Mouse (Mus musculus): ENCODE data around the gene Smndc1.
A peak's percentile ranks its signal among the peaks of the same experiment; 100 is the strongest.

The Smndc1 gene

DNA sequence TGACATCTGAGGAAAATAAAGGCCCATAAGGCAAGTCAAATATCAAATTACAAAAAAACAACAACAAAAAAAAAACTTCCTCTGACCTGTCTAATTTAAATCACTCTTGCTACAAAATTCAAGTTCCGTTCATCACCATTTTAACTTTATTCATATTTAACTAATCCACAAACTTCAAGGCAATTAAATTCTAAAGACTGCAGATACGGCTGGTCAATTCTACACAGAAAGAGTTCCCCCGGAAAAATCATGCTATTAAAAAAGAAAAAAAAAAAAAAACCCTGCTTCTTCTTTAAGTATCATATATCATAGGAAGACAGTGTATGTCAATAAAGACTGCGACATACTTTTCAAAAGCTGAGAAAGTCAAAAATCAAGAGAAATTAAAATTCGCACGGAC, 961 bp downstream of the Smndc1 start:
- DNase-seq (ENCODE audit: extremely low spot score, low spot score) = no peak

DNA sequence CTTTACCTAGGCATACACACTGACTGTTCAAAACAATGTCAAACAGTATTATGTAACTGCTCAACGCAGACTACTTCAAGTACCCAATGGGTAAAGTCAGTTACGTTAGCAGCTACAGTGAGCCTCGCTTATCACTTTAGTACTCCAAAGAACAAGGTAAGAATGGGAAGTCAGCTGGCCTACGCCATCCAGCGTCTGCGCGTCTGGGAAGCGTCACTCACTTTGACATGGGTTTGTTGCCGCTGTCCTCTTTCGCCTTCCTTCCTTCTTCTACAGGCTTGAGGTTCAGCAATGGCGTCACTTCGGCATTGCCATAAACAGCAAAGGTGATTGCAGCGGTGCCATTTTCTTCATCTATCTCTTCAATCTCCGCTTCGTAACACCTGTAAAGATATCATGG, 7.0 kb downstream of the Smndc1 start:
- no peak for DNase-seq (ENCODE audit: extremely low spot score, low spot score)

DNA sequence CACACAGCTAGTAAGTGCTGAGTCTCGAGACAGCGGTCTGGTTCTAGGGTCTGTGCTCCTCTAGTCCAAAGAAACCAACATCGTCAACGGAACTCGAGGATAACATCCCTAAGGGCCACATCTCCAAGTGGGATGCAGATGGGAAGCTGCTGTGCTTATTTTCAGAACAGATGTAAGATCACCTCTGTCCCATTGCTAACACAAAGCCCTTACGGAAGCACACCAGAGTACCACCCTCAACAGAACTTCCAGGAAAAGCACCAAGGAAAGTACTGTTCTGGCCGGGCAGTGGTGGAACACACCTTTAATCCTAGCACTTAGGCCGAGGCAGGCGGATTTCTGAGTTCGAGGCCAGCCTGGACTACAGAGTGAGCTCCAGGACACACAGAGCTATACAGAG, 12.0 kb downstream of the Smndc1 start:
- no peak for DNase-seq (ENCODE audit: extremely low spot score, low spot score)

DNA sequence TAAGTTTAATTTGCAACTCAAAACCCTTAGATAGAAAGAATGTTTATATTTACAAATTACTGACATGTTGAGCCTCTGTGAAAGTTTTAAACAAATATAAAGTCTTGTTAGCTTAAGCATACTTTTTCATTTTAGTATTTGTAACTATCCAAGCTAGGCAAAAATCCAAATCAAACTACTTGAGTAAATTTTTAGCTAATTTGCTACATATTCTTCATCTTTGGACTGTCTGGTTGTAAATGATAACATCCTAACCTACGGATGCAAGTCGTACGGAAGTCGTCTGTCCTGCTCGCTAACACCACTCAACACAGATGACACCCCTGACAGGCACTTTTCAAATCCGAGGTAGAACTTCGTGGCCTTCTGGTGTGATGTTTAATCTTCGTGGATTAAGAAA, 12.7 kb downstream of the Smndc1 start:
- no peak for DNase-seq (ENCODE audit: extremely low spot score, low spot score)

DNA sequence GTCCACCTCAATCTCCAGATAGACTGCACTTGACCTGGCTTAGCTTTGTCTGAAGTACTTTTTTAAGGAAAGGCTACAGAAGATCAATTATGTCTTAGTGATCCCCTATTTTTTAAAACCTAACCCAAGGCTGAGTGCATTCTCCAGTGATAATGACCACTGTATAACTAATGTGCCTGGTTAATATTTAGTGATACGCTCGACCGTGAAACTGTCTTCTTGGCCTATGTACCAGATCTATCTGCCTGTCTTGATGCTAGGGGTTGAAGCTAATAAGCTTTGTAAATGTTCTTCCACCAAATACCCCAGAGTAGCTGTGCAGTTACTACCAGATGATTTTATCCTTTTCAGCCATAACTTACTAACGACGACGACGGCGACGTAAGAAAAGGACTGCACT, 14.6 kb downstream of the Smndc1 start:
- no peak for DNase-seq (ENCODE audit: extremely low spot score, low spot score)

DNA sequence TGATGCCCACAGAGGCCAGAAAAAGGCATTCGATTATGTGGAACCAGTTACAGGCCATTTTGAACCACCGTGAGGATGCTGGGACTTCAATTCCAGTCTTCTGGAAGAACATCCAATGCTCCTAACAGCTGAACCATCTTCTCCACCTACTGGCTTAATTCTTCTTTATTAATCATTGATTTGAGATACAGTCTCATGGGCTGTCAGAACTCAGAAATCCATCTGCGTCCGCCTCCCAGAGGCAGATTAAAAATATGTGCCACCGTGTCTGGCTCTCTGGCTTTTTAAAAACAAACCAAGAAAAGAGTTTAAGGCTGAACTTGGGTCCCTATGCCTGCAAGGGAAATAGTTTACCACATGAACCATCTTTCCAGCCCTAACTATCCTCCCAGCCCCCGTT, 15.1 kb downstream of the Smndc1 start:
- no peak for DNase-seq (ENCODE audit: extremely low spot score, low spot score)

DNA sequence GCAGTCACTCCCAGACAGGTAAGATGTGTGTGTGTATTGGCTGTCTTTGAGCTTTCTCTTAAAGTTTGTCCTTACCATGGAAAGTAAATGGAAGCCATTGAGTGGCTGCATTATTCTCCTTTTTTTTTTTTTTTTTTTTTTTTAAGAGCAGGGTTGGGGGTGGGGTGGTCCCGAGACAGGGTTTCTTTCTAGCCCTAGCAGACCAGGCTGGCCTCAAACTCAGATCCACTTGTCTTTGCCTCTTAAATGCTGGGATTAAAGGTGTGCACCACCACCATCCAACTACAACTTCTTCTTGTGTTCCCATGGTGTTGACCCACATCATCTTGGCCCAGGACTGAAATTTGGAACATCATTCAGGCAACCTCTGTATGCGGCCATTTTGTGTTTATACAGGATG, 16.8 kb downstream of the Smndc1 start:
- DNase-seq (ENCODE audit: extremely low spot score, low spot score) = no peak

DNA sequence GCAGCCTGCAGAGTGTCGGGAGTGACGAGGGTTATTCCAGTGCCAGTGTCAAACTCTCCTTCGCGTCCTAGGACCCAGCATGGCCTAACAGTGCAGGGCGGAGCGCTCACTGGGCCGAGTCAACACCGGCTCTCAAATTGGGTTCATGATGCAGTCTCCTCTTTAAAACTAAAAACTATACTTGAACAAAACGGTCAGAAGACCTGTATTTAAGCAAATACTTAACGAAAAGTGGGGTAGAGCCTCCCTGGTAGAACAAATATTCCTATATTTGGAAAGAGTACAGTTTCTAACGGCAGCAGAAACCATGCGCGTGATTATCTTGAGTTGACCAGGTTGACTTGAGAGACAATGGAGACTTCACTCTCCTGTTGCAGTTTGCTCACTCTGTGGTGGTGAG, 18.7 kb downstream of the Smndc1 start, which contains the start of gene Gm10197:
TSS of gene Gm10197 (minus strand) at position 101 of the 400 bp plus-strand sequence.
- DNase-seq (ENCODE audit: extremely low spot score, low spot score) = no peak

DNA sequence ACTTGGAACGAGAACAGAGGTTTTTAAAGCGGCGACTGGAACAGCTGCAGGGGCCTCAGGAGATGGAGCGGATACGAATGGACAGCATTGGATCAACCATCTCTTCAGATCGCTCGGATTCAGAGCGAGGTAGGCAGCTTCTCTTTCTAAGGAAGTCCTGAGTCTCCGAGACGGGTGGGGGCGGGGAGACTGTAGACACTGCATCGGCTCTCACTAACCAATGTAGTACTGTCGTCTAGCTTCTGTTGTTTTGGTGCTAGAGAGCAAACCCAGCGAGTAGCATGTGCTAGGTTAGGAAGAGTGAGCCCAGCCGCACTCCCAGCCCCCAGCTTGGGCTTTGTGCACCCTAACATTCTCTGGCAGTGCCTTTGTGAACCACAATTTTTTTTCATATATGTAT, 20.1 kb downstream of the Smndc1 start:
- DNase-seq (ENCODE audit: extremely low spot score, low spot score) = no peak

DNA sequence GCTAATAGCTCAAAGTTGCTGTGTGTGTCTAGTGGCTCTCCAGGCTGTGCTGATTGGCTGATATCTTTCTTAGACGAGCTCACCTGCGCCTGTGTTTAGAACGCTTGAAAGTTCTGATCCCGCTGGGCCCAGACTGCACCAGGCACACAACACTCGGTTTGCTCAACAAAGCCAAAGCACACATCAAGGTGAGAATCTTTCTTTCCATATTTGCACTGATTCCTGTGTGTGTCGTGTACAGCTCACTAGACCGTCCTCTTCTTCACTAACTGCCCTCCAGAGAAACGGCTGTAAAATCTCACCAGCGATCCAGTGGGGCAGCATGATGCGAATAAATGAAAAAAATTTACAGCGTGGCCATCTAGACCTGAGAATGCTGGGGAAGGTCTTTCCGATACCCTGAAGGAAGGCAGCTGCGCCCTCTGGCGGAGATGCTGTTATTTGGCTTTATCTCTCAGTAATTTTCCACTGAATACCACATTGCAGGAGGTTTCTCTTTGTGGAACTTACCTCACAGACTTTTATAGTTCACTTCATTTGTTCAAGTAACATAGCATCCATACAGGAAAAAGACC, 20.8 kb downstream of the Smndc1 start:
- DNase-seq (ENCODE audit: extremely low spot score, low spot score) = peak; percentile 75

DNA sequence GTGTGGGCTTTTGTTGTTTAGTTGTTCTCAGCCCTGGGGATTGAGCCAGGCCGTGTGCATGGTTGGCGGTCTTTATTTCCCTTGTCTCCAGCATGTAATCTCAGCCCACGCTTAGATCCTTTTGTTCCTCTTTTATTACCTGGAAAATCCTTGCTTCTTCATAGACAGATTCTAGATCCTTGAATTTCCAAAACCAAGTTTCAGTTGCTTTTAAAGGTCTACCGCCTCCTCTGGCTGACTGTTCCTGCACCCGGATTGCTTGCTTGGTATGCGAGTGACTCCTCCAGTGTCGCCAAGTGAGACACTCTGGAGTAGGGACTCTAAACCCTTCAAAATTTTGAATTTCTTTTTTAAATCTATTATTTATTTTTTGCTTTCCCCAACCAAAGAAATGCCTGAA, 23.5 kb downstream of the Smndc1 start:
- DNase-seq (ENCODE audit: extremely low spot score, low spot score) = no peak

DNA sequence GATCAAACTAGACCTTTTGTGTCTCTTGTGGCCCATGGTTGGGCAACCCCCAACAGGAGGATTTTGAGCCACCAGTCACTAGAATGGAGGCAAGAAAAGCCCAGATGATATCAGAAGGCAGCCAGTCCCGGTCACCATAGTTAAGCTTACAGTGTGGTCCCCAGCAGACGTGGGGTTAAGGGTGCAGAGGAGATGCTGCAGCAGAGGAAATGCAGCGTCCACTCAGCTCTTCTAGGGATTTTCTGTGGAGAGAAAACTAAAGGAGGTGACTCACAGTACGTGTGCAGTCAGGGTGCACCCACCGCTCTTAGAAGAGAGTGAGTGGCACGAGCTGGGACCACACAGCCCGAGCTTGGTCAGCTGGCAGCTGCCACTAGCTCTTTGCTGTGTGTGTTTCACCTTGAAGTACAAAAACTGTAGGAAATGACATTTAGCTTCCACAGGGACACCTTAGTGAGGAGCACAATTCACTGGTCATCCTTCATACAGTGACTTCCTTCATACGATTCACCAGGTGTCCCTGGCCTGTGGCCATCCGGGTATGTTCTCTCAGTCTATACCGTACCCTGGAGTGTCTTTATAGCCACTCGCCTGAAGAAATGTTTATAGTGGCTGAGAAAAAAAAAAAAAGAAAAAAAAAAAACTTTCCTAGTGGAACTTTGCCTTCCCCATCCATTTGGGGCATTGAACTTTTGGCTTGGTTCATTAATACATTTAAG, 24.2 kb downstream of the Smndc1 start:
- no peak for DNase-seq (ENCODE audit: extremely low spot score, low spot score)

DNA sequence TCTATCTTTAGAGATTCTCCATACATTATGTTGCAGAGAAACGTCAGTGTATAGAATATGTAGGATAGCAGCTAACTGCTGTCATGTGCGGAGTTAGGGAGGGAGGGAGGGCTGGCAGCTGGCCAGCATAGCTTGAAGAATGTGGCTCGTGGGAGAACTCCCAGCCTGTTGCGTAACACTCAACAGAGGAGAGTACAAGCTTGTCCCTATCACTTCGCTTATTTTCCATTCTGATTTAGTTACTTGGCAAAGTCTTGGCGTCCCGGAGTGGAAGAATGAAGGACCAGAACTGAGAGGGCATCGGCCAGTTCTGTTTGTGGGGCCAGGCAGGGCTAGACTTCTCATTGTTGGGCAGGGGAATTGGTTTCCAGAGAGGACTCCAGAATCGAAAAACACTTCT, 25.4 kb downstream of the Smndc1 start:
- no peak for DNase-seq (ENCODE audit: extremely low spot score, low spot score)

DNA sequence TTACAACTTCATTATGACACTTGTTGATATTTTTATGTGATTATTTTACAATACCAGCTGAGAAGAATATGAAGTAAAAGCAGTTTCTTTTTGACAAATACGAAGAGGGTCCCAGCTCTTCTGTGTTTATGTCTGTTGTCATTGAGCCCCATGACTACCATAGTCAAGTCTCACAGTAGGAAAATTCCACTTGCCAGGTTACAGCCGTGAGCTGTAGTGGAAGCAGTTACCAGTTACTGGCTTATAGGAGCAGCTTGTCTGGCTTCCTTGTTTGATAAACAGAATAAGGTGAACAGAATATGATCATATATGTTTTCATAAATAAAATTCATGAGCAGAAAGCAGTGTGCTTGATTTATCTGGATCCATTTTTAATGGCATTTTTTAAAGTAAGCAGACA, 25.8 kb downstream of the Smndc1 start:
- no peak for DNase-seq (ENCODE audit: extremely low spot score, low spot score)

DNA sequence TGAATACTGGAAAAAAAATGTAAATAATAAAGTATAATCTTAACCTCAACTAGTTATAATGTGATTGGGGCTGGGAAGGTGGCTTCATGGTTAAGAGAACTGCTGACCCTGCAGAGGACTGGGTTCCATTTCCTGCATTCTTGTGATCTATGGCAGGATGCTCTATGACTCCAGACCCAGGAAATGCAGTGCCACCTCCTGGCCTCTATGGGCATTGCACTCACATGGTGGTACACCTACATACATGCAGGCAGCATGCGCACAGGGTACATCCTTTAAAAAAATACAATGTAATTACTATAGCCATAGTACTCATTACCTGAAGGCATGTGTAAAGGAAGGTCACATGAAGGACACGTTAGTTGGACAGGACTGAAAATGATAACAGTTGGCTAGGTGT, 27.4 kb downstream of the Smndc1 start:
- DNase-seq (ENCODE audit: extremely low spot score, low spot score) = no peak

DNA sequence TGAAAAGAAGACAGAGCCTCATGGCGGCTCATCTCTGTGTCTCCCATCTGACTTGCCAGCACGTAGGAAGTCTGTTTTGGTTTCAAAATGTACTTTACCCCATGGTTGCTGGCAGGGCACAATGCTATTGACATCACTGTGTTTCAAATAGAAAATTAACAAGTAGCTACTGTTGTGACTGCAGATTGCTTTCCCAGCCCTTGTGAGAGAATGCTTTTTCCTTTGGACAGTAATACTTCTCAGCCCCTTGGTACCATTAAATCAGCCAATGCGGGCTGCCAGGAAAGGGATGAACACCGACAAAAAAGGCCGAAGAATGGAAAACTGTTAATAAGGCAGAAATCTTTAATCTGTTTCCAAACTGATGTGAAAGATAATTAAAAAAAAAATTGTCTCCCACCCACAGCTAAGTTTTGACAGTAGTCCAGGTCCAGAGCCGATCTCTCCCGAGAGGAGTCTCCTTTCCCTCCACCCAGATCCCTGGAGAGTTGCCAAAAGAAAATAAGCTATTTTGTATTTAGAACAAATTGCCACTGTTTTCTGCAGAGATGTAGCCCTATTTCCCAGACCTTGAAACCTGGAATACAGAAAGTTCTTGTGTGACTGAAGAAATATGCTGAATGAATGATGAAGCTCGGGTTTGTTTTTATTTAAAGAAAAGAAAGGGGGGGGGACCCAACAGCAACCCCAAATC, 30.0 kb downstream of the Smndc1 start:
- no peak for DNase-seq (ENCODE audit: extremely low spot score, low spot score)

DNA sequence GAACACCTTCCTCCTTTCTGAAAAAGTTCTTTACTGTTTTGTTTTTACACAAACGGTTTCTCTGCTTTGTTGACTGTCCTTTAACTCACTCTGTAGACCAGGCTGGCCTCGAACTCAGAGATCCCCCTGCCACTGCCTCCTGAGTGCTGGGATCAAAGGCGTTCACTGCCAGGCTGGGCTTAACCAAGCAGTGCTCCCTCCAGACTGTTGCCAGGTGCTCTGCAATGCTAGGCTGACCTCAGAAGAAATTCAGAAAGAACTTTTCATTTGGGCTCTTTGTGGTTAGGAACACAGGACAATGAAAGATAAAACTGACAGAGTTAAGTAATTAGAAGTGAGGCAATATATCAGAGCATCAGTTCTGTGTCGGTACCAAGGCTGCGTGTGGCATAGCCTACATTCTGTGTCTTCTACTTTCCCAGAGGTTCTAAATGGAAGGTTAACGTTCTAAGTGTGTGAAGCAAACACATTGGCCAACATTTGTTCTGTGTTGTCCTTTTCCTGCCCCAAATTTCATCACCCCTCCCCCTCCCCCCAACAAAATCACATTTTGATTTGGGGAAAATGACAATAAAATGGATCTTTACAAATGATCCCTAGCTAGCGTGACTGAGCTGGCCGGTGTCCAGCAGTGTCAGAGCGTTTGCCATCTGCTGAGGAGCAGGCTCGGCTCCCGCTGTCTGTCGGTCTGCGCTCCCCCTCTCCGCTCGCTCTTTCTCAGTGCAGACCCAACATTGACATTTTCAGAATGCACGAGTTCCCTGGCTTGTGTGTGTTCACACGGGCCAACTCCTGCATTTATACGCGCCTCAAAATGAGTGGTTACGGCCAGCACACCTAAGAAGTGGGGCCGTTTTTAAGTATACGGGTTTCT, 31.0 kb downstream of the Smndc1 start:
- DNase-seq (ENCODE audit: extremely low spot score, low spot score) = no peak

DNA sequence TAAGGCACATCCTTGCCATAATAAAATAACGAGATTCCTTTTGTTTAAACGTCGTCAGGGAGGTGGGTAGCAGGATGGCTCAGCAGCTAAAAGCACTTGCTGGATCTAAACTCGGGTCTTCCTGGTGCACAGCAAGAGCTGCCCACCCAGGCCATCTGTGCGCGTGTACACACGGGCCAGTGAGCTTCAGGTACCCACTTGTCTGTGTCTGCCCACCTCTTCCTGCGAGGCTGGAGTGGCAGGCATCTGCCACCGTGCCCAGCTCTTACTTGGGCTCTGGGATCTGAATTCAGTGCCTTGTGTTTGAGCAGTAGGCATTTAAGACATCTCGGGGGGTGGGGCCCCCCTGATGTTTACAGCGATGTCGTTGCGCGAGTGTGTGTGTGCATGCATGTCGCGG, 35.3 kb downstream of the Smndc1 start:
- no peak for DNase-seq (ENCODE audit: extremely low spot score, low spot score)

DNA sequence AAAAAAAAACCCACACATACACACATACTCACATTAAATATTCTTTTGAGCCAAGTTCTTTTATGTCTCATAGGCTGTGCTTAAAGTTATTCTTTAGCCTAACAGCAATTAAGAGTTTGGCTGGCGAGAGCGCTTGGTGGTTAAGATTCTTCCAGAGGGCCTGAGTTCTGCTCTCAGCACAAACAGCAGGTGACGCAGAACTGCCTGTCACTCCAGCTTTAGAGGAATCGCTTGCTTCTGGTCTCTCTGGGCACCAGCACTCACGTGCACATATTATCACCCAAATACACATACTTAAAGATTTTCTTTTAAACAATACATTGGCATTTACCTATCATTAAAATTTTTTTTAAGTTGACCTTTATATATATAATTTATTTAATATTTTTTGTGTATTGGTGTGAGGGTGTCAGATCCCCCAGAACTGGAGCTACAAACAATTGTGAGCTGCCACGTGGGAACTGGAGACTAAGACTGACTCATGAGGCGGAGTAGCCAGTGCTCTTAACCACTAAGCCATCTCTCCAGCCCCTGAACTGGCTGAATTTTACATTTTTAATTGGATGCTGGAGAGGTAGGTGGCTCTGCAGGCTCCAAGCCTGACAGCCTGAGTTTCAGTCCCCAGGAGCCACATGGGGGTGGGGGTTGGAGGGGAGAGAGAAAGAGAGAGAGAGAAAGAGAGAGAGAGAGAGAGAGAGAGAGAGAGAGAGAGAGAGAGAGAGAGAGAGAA, 35.9 kb downstream of the Smndc1 start:
- no peak for DNase-seq (ENCODE audit: extremely low spot score, low spot score)

DNA sequence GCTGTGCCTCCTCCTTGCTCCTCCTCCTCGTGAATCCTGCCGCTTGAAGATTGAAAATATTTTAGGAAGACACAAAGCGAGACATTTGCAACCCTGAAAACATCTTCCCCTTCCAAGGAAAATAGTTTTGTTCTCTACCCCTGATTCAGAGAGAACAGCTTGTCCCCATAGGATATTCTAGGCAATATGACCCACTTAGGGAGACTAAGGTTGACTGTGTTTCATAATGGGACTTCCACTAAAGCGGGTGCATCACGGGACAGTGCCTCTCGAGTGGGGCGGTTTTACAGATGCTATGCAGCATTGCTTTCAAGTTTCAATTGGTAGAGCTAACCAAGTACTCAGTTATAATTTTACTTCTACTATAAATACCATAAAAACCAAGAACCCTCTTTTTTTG, 36.5 kb downstream of the Smndc1 start:
- no peak for DNase-seq (ENCODE audit: extremely low spot score, low spot score)

DNA sequence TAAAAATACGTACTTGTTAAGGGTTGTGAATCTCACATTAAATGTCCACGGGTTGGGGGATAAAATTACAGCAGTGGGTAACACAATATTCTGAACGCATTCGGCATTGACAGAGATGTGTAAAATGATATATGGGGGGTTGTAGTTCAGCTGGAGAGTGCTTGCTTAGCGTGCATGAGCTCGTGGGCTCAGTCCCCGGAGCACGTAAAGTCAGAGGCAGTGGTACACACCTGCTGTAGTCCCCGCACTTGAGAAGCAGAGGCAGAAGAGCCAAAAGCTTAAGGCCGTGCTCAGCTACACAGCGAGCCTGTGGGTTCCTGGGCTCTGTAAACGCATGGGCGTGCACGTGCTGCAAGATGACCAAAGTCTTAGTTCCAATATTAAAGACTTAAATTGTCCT, 44.6 kb downstream of the Smndc1 start:
- no peak for DNase-seq (ENCODE audit: extremely low spot score, low spot score)
